Mouse (Mus musculus) liver, postnatal 0 days (tissue): ENCODE data around the gene Mpst. TPM values are rescaled to one million over a fixed set of nuclear protein-coding genes. Genes with fewer than 3 reads are reported as not detected.

Experiments
- ATAC-seq: fragments of 200-750 bp; cut with Nextera tagmentation; 2 replicates; pipeline ENCODE4 v1.8.0; 2017; ENCODE audit warnings: mild to moderate bottlenecking, moderate library complexity
- DNase-seq: peaks from one replicate; pipeline ENCODE4 v3.0.0-alpha.2; 2016
- H3K27ac ChIP-seq: fragments of 300-500 bp; sonication (generic); 2 replicates; pipeline ENCODE4 v1.5.1; 2014; ENCODE audit warnings: antibody characterized with exemption, moderate library complexity, mild to moderate bottlenecking, low read depth
- H3K27me3 ChIP-seq: fragments of 300-500 bp; sonication (generic); 2 replicates; pipeline ENCODE4 v1.6.1; 2014; ENCODE audit warnings: low read length, control low read depth, mixed read lengths; ENCODE audit not compliant: insufficient read depth
- H3K36me3 ChIP-seq: fragments of 300-500 bp; sonication (generic); replicated peaks from 2 replicates; pipeline ENCODE4 v1.6.1; 2014; ENCODE audit warnings: mild to moderate bottlenecking, control low read depth, low read length, moderate library complexity, mixed read lengths; ENCODE audit not compliant: insufficient read depth
- H3K4me1 ChIP-seq: fragments of 300-500 bp; sonication (generic); 2 replicates; pipeline ENCODE4 v1.6.1; 2014; ENCODE audit warnings: antibody characterized with exemption, mild to moderate bottlenecking, control low read depth; ENCODE audit not compliant: insufficient read depth
- H3K4me2 ChIP-seq: fragments of 300-500 bp; sonication (generic); 2 replicates; pipeline ENCODE4 v1.6.1; 2014; ENCODE audit warnings: low read depth, mild to moderate bottlenecking, low read length, moderate library complexity, mixed read lengths
- H3K4me3 ChIP-seq: fragments of 300-500 bp; sonication (generic); 2 replicates; pipeline ENCODE4 v1.5.1; 2014; ENCODE audit warnings: low read depth, low read length
- H3K9ac ChIP-seq: fragments of 300-500 bp; sonication (generic); replicated peaks from 2 replicates; pipeline ENCODE4 v1.6.1; 2014; ENCODE audit warnings: mild to moderate bottlenecking, moderate library complexity
- H3K9me3 ChIP-seq: fragments of 300-500 bp; sonication (generic); 2 replicates; pipeline ENCODE4 v1.6.1; 2016; ENCODE audit warnings: mild to moderate bottlenecking, control low read depth, low read length, mixed read lengths
- CTCF ChIP-seq: sonication (generic); IDR thresholded peaks from 2 replicates; pipeline ENCODE4 v1.5.1; 2016; ENCODE audit warnings: antibody characterized with exemption, low read depth
- EP300 ChIP-seq: IDR thresholded peaks from 2 replicates; pipeline ENCODE4 v1.6.1; 2016; ENCODE audit warnings: antibody characterized with exemption, low read depth, mild to moderate bottlenecking
- WGBS: fragments of 180-500 bp; shearing (Covaris S2); extraction: QIAGEN DNeasy Blood & Tissue Kit; methylation state at CpG from one replicate; pipeline ENCODE4 v1.1.7; 2014; ENCODE audit not compliant: insufficient replicate concordance; 5-methylcytosine and 5-hydroxymethylcytosine counted together
- polyA plus RNA-seq: library from polyadenylated mRNA; unstranded; fragments of >200 nt; fragmentation: Nextera tagmentation; extraction: Ambion mirVana; gene quantifications from 2 replicates; pipeline ENCODE4 v1.2.1, GENCODE M21; 2015

Gene Mpst
- polyA plus RNA-seq, 1 experiment from 2014 or later, result 4.3 TPM

- peak; percentile 91 for DNase-seq
- Histone ChIP-seq H3K4me3 (peak overlapping the region; percentile 21), H3K9me3 (no peaks in the 10 kb centered on the region), H3K9ac (no peak overlapping the region), H3K4me1 (peaks cover 17% of the 10 kb centered on the region), H3K4me2 (peak overlapping the region; percentile 63), H3K27ac (peak overlapping the region; percentile 2; the same call in 1 of the 2 replicates), H3K27me3 (no peaks in the 10 kb centered on the region), H3K36me3 (no peaks in the 10 kb centered on the region)
- TF ChIP-seq EP300 (no peak), CTCF (peak; percentile 96)
- 16% methylated on average over 16 of the region's 16 CpGs for WGBS
- peak; percentile 77 for ATAC-seq
These were observed 16.1 kb downstream of the Mpst start for GRCm38 (mm10) chr15:78422046-78422956.

GRCm38 (mm10) chr15:78424507-78424906, 18.3 kb downstream of the Mpst start:
- DNase-seq, result peak; percentile 62
- 28% methylated on average over 11 of the region's 11 CpGs for WGBS
- H3K9me3 ChIP-seq, result no peaks in the 10 kb centered on the region
- no peak overlapping the region for H3K4me2 ChIP-seq
- H3K27me3 ChIP-seq, result peaks cover 16% of the 10 kb centered on the region
- TF ChIP-seq CTCF, result no peak
- ATAC-seq, result peak; percentile 49
- no peak overlapping the region for H3K4me3 ChIP-seq
- H3K36me3 ChIP-seq, result no peaks in the 10 kb centered on the region
- no peak overlapping the region for H3K9ac ChIP-seq
- peaks cover 12% of the 10 kb centered on the region for H3K4me1 ChIP-seq
- 0 out of 2 replicates have a peak overlapping the region, but pooled peaks have one; percentile 3 for H3K27ac ChIP-seq

- Histone ChIP-seq H3K27ac (no peak overlapping the region), H3K4me2 (no peak overlapping the region), H3K9me3 (no peaks in the 10 kb centered on the region), H3K9ac (no peak overlapping the region), H3K4me3 (no peak overlapping the region), H3K27me3 (peaks cover 17% of the 10 kb centered on the region), H3K36me3 (no peaks in the 10 kb centered on the region), H3K4me1 (peaks cover 12% of the 10 kb centered on the region)
- 67% methylated on average over 4 of the region's 4 CpGs for WGBS
- no peak for ATAC-seq
- no peak for TF ChIP-seq EP300
- peak; percentile 28 for TF ChIP-seq CTCF
- no peak for DNase-seq
These were observed 19.0 kb downstream of the Mpst start for GRCm38 (mm10) chr15:78425230-78425629.

- Histone ChIP-seq H3K9ac (peak within 1 kb of the TSS; percentile 45), H3K4me1 (peaks cover 9% of the 10 kb centered on the region), H3K27me3 (peaks cover 17% of the 10 kb centered on the region), H3K4me2 (peak within 1 kb of the TSS; percentile 60), H3K36me3 (no peaks in the 10 kb centered on the region), H3K9me3 (no peaks in the 10 kb centered on the region), H3K4me3 (peak within 1 kb of the TSS; percentile 41), H3K27ac (0 out of 2 replicates have a peak within 1 kb of the TSS, but pooled peaks have one; percentile 44)
- DNase-seq (peak; percentile 69), ATAC-seq (peak; percentile 49)
- 6% methylated on average over 43 of the region's 52 CpGs for WGBS
- no peak for TF ChIP-seq EP300
- TF ChIP-seq CTCF, result no peak
These were observed 22.3 kb downstream of the Mpst start, which contains the start of gene Kctd17 for GRCm38 (mm10) chr15:78428391-78429138. Kctd17 (plus strand) TSS chr15:78428564.

GRCm38 (mm10) chr15:78429139-78429459, 22.9 kb downstream of the Mpst start:
- Histone ChIP-seq H3K9me3 (no peaks in the 10 kb centered on the region), H3K4me3 (peak overlapping the region; percentile 41), H3K4me2 (peak overlapping the region; percentile 60), H3K36me3 (no peaks in the 10 kb centered on the region), H3K9ac (peak overlapping the region; percentile 45), H3K4me1 (peaks cover 9% of the 10 kb centered on the region), H3K27me3 (peaks cover 17% of the 10 kb centered on the region), H3K27ac (0 out of 2 replicates have a peak overlapping the region, but pooled peaks have one; percentile 44)
- WGBS, result 20% methylated on average over 3 of the region's 3 CpGs
- TF ChIP-seq EP300, result no peak
- TF ChIP-seq CTCF, result no peak
- no peak for DNase-seq
- no peak for ATAC-seq
